Mouse (Mus musculus) hindbrain, embryonic 14.5 days (tissue): ENCODE data around the gene Osbpl11. TPM values are rescaled to one million over a fixed set of nuclear protein-coding genes. Genes with fewer than 3 reads are reported as not detected.
"Not testable (repeated sequence)": the region's sequence is repeated elsewhere in the genome, so short reads cannot be mapped to it uniquely, and the experiment has no call there.

Experiments
- ATAC-seq: fragments of 200-750 bp; cut with Nextera tagmentation; 2 replicates; pipeline ENCODE4 v1.8.0; 2017; ENCODE audit warnings: moderate number of reproducible peaks, mild to moderate bottlenecking, moderate TSS enrichment, moderate library complexity; ENCODE audit not compliant: low FRiP score
- DNase-seq: peaks from one replicate; pipeline ENCODE4 v3.0.0-alpha.2; 2015; ENCODE audit warnings: low spot score
- H3K27ac ChIP-seq: fragments of 300-500 bp; sonication (generic); 2 replicates; pipeline ENCODE4 v1.5.1; 2014; ENCODE audit warnings: mild to moderate bottlenecking, moderate library complexity
- H3K27me3 ChIP-seq: fragments of 300-500 bp; sonication (generic); 2 replicates; pipeline ENCODE4 v1.6.1; 2014; ENCODE audit warnings: mild to moderate bottlenecking, low read length, mixed read lengths; ENCODE audit not compliant: control insufficient read depth, insufficient read depth
- H3K36me3 ChIP-seq: fragments of 300-500 bp; sonication (generic); replicated peaks from 2 replicates; pipeline ENCODE4 v1.6.1; 2014; ENCODE audit not compliant: control insufficient read depth, insufficient read depth
- H3K4me1 ChIP-seq: fragments of 300-500 bp; sonication (generic); replicated peaks from 2 replicates; pipeline ENCODE4 v1.6.1; 2014; ENCODE audit warnings: antibody characterized with exemption, low read length, mixed read lengths; ENCODE audit not compliant: control insufficient read depth, insufficient read depth
- H3K4me2 ChIP-seq: fragments of 300-500 bp; sonication (generic); replicated peaks from 2 replicates; pipeline ENCODE4 v1.6.1; 2014; ENCODE audit warnings: mild to moderate bottlenecking, moderate library complexity
- H3K4me3 ChIP-seq: fragments of 300-500 bp; sonication (generic); replicated peaks from 2 replicates; pipeline ENCODE4 v1.5.1; 2014; ENCODE audit warnings: mild to moderate bottlenecking, low read length
- H3K9ac ChIP-seq: fragments of 300-500 bp; sonication (generic); 2 replicates; pipeline ENCODE4 v1.6.1; 2014
- H3K9me3 ChIP-seq: fragments of 300-500 bp; sonication (generic); 2 replicates; pipeline ENCODE4 v1.6.1; 2016; ENCODE audit warnings: low read length; ENCODE audit not compliant: control insufficient read depth
- WGBS: fragments of 180-500 bp; shearing (Covaris S2); extraction: QIAGEN DNeasy Blood & Tissue Kit; methylation state at CpG from one replicate; pipeline ENCODE4 v1.1.7; 2014; 5-methylcytosine and 5-hydroxymethylcytosine counted together
- polyA plus RNA-seq: library from polyadenylated mRNA; unstranded; fragments of >200 nt; fragmentation: Nextera tagmentation; extraction: Ambion mirVana; gene quantifications from 2 replicates; pipeline ENCODE4 v1.2.1, GENCODE M21; 2014

The Osbpl11 gene
- polyA plus RNA-seq, 1 experiment from 2014 or later, result 18.0 TPM

DNA sequence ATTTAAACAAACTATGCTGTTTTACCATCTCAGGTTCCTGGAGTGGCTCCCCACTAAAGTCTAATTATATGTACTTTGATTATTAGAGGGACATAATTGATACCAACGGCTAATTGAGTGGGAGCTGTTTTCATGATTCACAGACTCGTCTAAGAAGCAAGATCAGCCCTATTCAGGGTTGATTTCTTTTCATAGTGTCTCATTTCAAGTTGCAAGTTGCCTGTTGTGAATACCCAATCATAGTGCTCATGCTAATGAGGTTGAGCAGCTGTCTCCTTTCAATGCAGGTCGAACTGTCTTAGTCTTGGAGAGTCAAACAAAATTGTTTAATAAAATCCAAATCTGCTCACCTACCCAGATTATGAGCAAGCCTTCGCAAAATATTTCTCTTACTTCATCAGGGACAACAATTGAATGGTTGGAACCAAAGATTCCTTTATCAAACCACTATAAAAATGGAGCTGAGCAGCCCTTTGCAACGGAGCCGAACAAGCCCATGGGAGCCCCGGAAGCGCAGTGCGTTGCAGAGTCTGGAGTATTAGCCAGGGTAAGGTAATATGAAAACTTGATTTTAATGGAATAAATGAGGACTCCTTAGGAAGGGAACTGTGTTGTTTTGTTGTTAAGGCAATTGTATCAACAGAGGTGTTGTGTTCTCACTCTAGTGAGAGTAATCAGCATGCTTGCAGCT is 31.6 kb downstream of the Osbpl11 start:
- WGBS, result 60% methylated on average over 9 of the region's 9 CpGs
- Histone ChIP-seq H3K4me1 (peaks cover 6% of the 10 kb centered on the region; the same call in 1 of the 2 replicates), H3K27ac (peak overlapping the region; percentile 38; the same call in 1 of the 2 replicates), H3K9me3 (no peaks in the 10 kb centered on the region), H3K9ac (no peak overlapping the region), H3K4me2 (no peak overlapping the region), H3K4me3 (no peak overlapping the region), H3K27me3 (no peaks in the 10 kb centered on the region), H3K36me3 (peaks cover 49% of the 10 kb centered on the region)
- no peak for DNase-seq
- ATAC-seq, result no peak

- not testable (repeated sequence) for H3K9ac ChIP-seq, DNase-seq, H3K4me2 ChIP-seq, H3K9me3 ChIP-seq, H3K27ac ChIP-seq, H3K4me3 ChIP-seq, H3K27me3 ChIP-seq, ATAC-seq, H3K4me1 ChIP-seq
- 61% methylated on average over 3 of the region's 3 CpGs for WGBS
- H3K36me3 ChIP-seq, result peaks cover 44% of the 10 kb centered on the region
These were observed 32.7 kb downstream of the Osbpl11 start for GRCm38 (mm10) chr16:33217553-33218085.

DNA sequence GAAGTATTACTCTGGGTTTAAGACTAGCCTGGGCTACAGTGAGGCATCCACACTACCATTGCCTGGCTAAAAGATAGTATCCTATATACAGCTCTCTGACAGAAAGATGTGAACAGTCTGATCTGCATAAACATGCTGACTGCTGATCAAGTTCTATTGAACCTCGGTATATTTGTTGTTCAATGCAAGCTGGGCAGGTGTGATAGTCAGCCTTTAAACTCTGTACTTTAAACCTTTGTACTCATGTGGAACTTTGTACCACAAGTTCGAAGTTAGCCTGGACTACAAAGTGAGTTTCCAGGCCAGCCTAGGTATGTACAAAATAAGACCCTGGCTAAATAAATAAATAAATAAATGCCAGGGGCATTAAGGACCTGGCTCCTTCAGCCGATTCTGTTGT is 37.6 kb downstream of the Osbpl11 start:
- H3K9me3 ChIP-seq, result no peaks in the 10 kb centered on the region

GRCm38 (mm10) chr16:33224381-33224780 is 39.5 kb downstream of the Osbpl11 start:
- no peak for ATAC-seq
- Histone ChIP-seq H3K4me1 (no peaks in the 10 kb centered on the region), H3K36me3 (peaks cover 67% of the 10 kb centered on the region), H3K27me3 (no peaks in the 10 kb centered on the region), H3K9me3 (no peaks in the 10 kb centered on the region), H3K4me2 (no peak overlapping the region), H3K9ac (no peak overlapping the region), H3K27ac (no peak overlapping the region), H3K4me3 (no peak overlapping the region)
- WGBS, result 98% methylated on average over 5 of the region's 5 CpGs
- DNase-seq, result no peak

More for the DNA sequence above, 37.6 kb downstream of the Osbpl11 start:
- no peak overlapping the region for H3K4me3 ChIP-seq
- H3K36me3 ChIP-seq, result peaks cover 53% of the 10 kb centered on the region
- 98% methylated on average over 3 of the region's 3 CpGs for WGBS
- H3K4me2 ChIP-seq, result no peak overlapping the region
- no peak overlapping the region for H3K9ac ChIP-seq
- no peak overlapping the region for H3K27ac ChIP-seq
- no peak for DNase-seq
- no peak for ATAC-seq
- H3K27me3 ChIP-seq, result no peaks in the 10 kb centered on the region
- no peaks in the 10 kb centered on the region for H3K4me1 ChIP-seq

DNA sequence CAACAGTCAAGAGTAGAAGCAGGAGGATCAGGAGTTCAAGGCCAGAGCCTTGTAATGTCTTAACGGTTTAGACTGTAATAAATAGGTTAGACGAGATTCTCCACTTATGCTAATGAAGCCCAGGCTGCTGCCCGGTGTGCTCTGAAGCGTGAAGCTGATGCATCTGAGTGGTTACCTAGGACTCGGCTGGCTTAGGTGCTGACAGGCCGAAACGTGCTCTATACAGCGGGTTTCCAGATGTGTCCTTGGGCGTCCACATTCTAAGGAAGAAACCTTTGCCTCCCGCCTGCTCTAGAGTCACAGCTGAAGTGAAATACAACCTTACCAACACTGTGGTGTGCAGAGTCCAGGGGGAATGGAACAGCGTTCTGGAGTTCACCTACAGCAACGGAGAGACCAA is 49.3 kb downstream of the Osbpl11 start:
- Histone ChIP-seq H3K9ac (no peak overlapping the region), H3K27me3 (no peaks in the 10 kb centered on the region), H3K4me3 (no peak overlapping the region), H3K4me2 (no peak overlapping the region), H3K36me3 (peaks cover 65% of the 10 kb centered on the region), H3K4me1 (no peaks in the 10 kb centered on the region), H3K9me3 (no peaks in the 10 kb centered on the region), H3K27ac (no peak overlapping the region)
- ATAC-seq (no peak), DNase-seq (no peak)
- 67% methylated on average over 12 of the region's 12 CpGs for WGBS

DNA sequence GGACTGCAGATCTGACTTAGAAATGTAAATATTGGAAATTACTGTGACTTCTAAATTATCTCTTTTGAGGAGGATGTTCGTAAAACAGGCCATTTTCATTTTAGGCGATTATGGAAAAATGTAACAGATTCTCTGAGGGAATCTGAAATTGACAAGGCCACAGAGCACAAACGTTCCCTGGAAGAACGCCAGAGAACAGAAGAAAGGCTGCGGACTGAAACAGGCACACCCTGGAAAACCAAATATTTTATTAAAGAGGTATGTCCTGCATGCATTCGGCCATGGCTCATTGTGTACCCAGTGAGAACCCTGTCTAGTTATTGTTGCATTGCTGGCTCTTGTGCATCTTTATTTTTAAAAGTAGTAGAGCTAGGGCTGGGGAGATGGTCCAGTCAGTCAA is 51.3 kb downstream of the Osbpl11 start:
- no peak overlapping the region for H3K27ac ChIP-seq
- no peaks in the 10 kb centered on the region for H3K27me3 ChIP-seq
- H3K4me3 ChIP-seq, result no peak overlapping the region
- peaks cover 62% of the 10 kb centered on the region for H3K36me3 ChIP-seq
- H3K9ac ChIP-seq, result no peak overlapping the region
- WGBS, result 88% methylated on average over 6 of the region's 6 CpGs
- DNase-seq (no peak), ATAC-seq (no peak)
- H3K4me1 ChIP-seq, result no peaks in the 10 kb centered on the region
- no peak overlapping the region for H3K4me2 ChIP-seq
- H3K9me3 ChIP-seq, result no peaks in the 10 kb centered on the region

GRCm38 (mm10) chr16:33239305-33239704 is 54.4 kb downstream of the Osbpl11 start:
- DNase-seq (no peak), ATAC-seq (no peak)
- H3K4me2 ChIP-seq, result no peak overlapping the region
- H3K9me3 ChIP-seq, result no peaks in the 10 kb centered on the region
- no peak overlapping the region for H3K9ac ChIP-seq
- peaks cover 71% of the 10 kb centered on the region for H3K36me3 ChIP-seq
- 93% methylated on average over 2 of the region's 2 CpGs for WGBS
- no peaks in the 10 kb centered on the region for H3K27me3 ChIP-seq
- no peak overlapping the region for H3K4me3 ChIP-seq
- H3K4me1 ChIP-seq, result no peaks in the 10 kb centered on the region
- no peak overlapping the region for H3K27ac ChIP-seq

GRCm38 (mm10) chr16:33242046-33242445 is 57.2 kb downstream of the Osbpl11 start:
- WGBS, result 83% methylated on average over 6 of the region's 6 CpGs
- H3K4me1 ChIP-seq, result no peaks in the 10 kb centered on the region
- H3K27ac ChIP-seq, result no peak overlapping the region
- no peaks in the 10 kb centered on the region for H3K27me3 ChIP-seq
- H3K36me3 ChIP-seq, result peaks cover 49% of the 10 kb centered on the region
- no peak overlapping the region for H3K9ac ChIP-seq
- no peaks in the 10 kb centered on the region for H3K9me3 ChIP-seq
- ATAC-seq, result no peak
- H3K4me2 ChIP-seq, result no peak overlapping the region
- H3K4me3 ChIP-seq, result no peak overlapping the region
- DNase-seq, result no peak

- Histone ChIP-seq H3K36me3 (peaks cover 40% of the 10 kb centered on the region), H3K9ac (no peak overlapping the region), H3K27me3 (no peaks in the 10 kb centered on the region), H3K4me1 (no peaks in the 10 kb centered on the region), H3K27ac (no peak overlapping the region), H3K9me3 (no peaks in the 10 kb centered on the region), H3K4me3 (no peak overlapping the region), H3K4me2 (no peak overlapping the region)
- whole genome bisulfite sequencing, result 89% methylated on average over 6 of the region's 6 CpGs
- DNase-seq (no peak), ATAC-seq (peak; percentile 24; the same call in 1 of the 2 replicates)
These were observed 59.3 kb downstream of the Osbpl11 start for GRCm38 (mm10) chr16:33244136-33244691.
